Mouse (Mus musculus) heart, embryonic 14.5 days (tissue): ENCODE results near the gene Cpne5. TPM values are rescaled to one million over a fixed set of nuclear protein-coding genes. Genes with fewer than 3 reads are reported as not detected.

Source experiments
- ATAC-seq: fragments of 200-750 bp; cut with Nextera tagmentation; 2 replicates; pipeline ENCODE4 v1.8.0; 2017; ENCODE audit warnings: low read depth, moderate TSS enrichment; ENCODE audit not compliant: insufficient number of reproducible peaks, insufficient read depth, low FRiP score
- H3K27ac ChIP-seq, 2 experiments: fragments of 200-500 bp in 1 of 2; fragments of 300-500 bp in 1 of 2; sonication (generic) in 1 of 2; replicated peaks in 1 of 2; 2 replicates each; pipeline ENCODE4 v1.5.1; 2012 to 2014; ENCODE audit warnings: low read depth in 2 of 2, low read length in 2 of 2, control low read depth in 1 of 2, mild to moderate bottlenecking in 1 of 2, mixed read lengths in 1 of 2; ENCODE audit not compliant: control insufficient read depth in 1 of 2, insufficient read depth in 1 of 2
- H3K27me3 ChIP-seq: fragments of 300-500 bp; sonication (generic); 2 replicates; pipeline ENCODE4 v1.6.1; 2014; ENCODE audit warnings: mild to moderate bottlenecking, low read length, control low read depth; ENCODE audit not compliant: control insufficient read depth, insufficient read depth
- H3K36me3 ChIP-seq: fragments of 300-500 bp; sonication (generic); 2 replicates; pipeline ENCODE4 v1.6.1; 2014; ENCODE audit warnings: mild to moderate bottlenecking, control low read depth, low read length, mixed read lengths; ENCODE audit not compliant: control insufficient read depth, insufficient read depth
- H3K4me1 ChIP-seq, 2 experiments: fragments of 200-500 bp in 1 of 2; fragments of 300-500 bp in 1 of 2; sonication (generic) in 1 of 2; 2 replicates each; pipeline ENCODE4 v1.6.1; 2012 to 2014; ENCODE audit warnings: low read length in 2 of 2, control low read depth in 1 of 2, mixed read lengths in 1 of 2; ENCODE audit not compliant: control insufficient read depth in 2 of 2, insufficient read depth in 2 of 2
- H3K4me2 ChIP-seq: fragments of 300-500 bp; sonication (generic); 2 replicates; pipeline ENCODE4 v1.6.1; 2014; ENCODE audit warnings: mild to moderate bottlenecking, low read length
- H3K4me3 ChIP-seq, 2 experiments: fragments of 200-500 bp in 1 of 2; fragments of 300-500 bp in 1 of 2; sonication (generic) in 1 of 2; 2 replicates each; pipeline ENCODE4 v1.5.1; 2012 to 2014; ENCODE audit warnings: low read length in 2 of 2, mild to moderate bottlenecking in 2 of 2, control low read depth in 1 of 2, low read depth in 1 of 2, moderate library complexity in 1 of 2; ENCODE audit not compliant: control insufficient read depth in 1 of 2, insufficient read depth in 1 of 2
- H3K9ac ChIP-seq: fragments of 300-500 bp; sonication (generic); 2 replicates; pipeline ENCODE4 v1.6.1; 2014; ENCODE audit warnings: mild to moderate bottlenecking, low read length
- H3K9me3 ChIP-seq: fragments of 300-500 bp; sonication (generic); 2 replicates; pipeline ENCODE4 v1.6.1; 2016; ENCODE audit warnings: low read length, control low read depth; ENCODE audit not compliant: control insufficient read depth
- WGBS: fragments of 180-500 bp; shearing (Covaris S2); extraction: QIAGEN DNeasy Blood & Tissue Kit; methylation state at CpG from one replicate; pipeline ENCODE4 v1.1.7; 2014; 5-methylcytosine and 5-hydroxymethylcytosine counted together
- polyA plus RNA-seq: library from polyadenylated mRNA; unstranded; fragments of >200 nt; fragmentation: Nextera tagmentation; extraction: Ambion mirVana; gene quantifications from 2 replicates; pipeline ENCODE4 v1.2.1, GENCODE M21; 2014

The Cpne5 gene
- polyA plus RNA-seq, 1 experiment from 2014 or later: 28.8 TPM

DNA sequence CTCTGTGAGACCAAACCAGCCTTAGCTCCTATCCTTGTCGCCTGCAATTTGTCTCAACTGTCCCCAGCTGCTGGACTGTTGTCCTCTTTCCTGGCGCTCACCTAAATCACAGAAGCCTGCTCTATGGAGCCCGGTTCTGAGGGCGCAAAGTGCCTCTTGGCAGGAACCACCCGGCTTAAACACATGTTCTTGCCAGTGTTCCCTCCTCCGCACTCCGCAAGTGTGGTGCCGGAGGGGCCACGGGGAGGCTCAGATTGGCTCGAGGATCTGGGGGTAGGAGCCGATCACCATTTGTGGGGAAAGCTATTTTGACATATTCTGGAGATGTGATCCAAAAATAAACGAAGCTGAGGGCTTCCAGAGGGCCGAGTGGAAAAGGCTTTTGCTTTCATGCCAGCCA lies 9.9 kb upstream of the Cpne5 start:
- peaks cover 18% of the 10 kb centered on the region for H3K36me3 ChIP-seq
- H3K9me3 ChIP-seq: no peaks in the 10 kb centered on the region
- peak overlapping the region; percentile 60 to 81 for H3K27ac ChIP-seq
- peak overlapping the region; percentile 45; the same call in 1 of the 2 replicates for H3K9ac ChIP-seq
- H3K4me1 ChIP-seq: peaks cover 51 to 61% of the 10 kb centered on the region in 2 experiments
- 0 out of 2 replicates have a peak, but pooled peaks cover 4% of the 10 kb centered on the region for H3K27me3 ChIP-seq
- 45% methylated on average over 13 of the region's 13 CpGs for WGBS
- H3K4me2 ChIP-seq: no peak overlapping the region
- no peak for ATAC-seq
- no peak overlapping the region for H3K4me3 ChIP-seq

DNA sequence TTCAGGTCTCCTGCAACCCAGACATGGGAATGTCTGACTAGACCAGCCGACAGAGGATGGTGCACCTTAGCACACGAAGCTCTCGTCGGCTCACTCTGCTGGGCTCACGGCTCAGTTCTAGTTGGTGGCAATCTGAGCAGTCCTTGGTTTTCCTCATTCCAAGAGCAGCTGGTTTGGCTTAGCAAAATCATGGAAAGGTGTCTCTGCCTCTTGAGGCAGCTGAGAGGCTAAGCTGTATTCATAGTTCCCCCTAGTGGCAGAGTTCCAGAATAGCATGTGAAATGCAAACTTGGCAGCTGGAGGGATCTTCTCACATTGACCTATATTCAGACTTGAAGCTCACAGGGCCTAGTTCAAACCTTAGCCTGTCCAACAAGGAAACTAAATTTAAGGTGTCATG lies 8.6 kb upstream of the Cpne5 start:
- no peak overlapping the region for H3K4me3 ChIP-seq
- peaks cover 43 to 49% of the 10 kb centered on the region in 2 experiments for H3K4me1 ChIP-seq
- 0 out of 2 replicates have a peak, but pooled peaks cover 4% of the 10 kb centered on the region for H3K27me3 ChIP-seq
- peaks cover 15% of the 10 kb centered on the region for H3K36me3 ChIP-seq
- H3K27ac ChIP-seq: no peak overlapping the region
- H3K9me3 ChIP-seq: no peaks in the 10 kb centered on the region
- H3K4me2 ChIP-seq: no peak overlapping the region
- 23% methylated on average over 5 of the region's 5 CpGs for WGBS
- ATAC-seq: no peak
- no peak overlapping the region for H3K9ac ChIP-seq

DNA sequence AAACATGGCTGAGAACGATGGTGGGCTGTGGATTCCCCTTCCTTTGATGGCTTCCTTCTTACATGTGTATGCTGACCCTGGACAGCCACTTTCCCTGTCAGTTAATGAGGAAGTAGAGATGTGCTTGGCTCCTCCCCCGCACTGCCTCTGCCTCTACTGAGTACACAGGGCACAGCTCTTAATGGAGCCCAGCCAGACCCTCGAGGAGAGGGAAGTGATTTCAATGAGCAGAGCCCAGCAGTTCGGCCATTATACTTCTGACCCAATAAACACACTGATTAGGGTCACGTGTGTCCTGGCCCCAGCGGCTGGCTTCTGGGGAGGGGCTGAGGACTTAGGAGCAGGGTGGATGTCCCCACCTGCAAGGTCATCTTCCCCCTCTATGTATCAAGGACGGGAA lies 7.8 kb upstream of the Cpne5 start:
- Histone ChIP-seq H3K27me3 (0 out of 2 replicates have a peak, but pooled peaks cover 4% of the 10 kb centered on the region), H3K9me3 (no peaks in the 10 kb centered on the region), H3K4me1 (peaks cover 37 to 40% of the 10 kb centered on the region in 2 experiments), H3K36me3 (peaks cover 10% of the 10 kb centered on the region), H3K9ac (no peak overlapping the region), H3K4me2 (no peak overlapping the region), H3K27ac (no peak overlapping the region), H3K4me3 (no peak overlapping the region)
- 59% methylated on average over 7 of the region's 7 CpGs for WGBS
- ATAC-seq: no peak

DNA sequence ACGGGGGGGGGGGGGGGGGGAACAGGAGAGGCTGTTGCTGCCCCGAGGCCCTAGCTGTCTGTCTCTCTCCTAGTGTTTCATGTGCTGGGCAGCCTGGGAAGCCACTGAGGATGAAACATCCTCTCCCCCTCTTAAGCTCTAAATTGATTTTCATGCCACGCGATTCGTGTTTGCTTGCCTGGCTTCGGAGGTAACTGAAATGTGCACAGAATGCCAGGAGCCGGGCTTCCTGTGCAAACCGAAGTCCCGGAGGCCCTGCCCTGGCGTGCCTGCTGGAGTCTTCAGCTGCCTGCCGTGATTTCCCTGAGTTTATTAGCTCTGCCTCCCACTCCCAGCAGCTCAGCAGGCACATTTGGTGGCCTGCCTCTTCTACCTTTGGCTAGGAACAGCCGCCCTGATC lies 6.9 kb upstream of the Cpne5 start:
- no peak overlapping the region for H3K9ac ChIP-seq
- WGBS: 41% methylated on average over 11 of the region's 12 CpGs
- peaks cover 31 to 32% of the 10 kb centered on the region in 2 experiments for H3K4me1 ChIP-seq

DNA sequence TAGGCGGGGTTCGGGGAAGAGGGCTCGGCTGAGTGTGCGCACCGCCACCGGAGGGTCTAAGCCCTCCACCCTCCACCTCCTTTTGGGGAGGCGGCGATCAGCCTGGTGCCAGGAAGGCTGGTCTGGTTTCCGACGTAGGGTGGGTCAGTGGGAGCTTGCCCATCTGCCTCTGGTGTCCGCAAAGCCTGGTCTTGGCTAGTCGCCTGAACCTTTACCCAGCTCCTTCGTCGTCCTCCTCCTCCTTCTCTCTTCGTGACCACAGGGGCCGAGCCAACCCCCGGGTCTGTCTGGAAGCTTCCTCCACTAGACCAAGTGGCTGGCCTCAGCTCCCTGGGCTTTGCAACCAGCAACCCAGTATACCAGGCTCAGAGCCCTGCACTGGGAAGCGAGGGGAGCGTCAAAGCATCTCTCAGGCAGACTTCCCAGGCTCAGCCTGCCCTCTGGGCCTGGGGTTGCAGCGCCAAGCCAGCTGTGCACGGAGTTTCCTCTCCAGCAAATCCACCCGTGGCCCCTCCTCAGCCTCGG lies 516 bp upstream of the Cpne5 start:
- ATAC-seq: no peak
- Histone ChIP-seq H3K9me3 (no peaks in the 10 kb centered on the region), H3K27me3 (peaks cover 40% of the 10 kb centered on the region), H3K9ac (peak overlapping the region; percentile 74), H3K27ac (no peak overlapping the region), H3K4me2 (peak overlapping the region; percentile 100), H3K4me1 (peaks cover 5 to 13% of the 10 kb centered on the region in 2 experiments; a peak in 3 of 4 replicates), H3K36me3 (no peaks in the 10 kb centered on the region), H3K4me3 (peak overlapping the region; percentile 46 to 63)
- WGBS: 6% methylated on average over 21 of the region's 23 CpGs

More for the DNA sequence above, 6.9 kb upstream of the Cpne5 start:
- ATAC-seq: no peak
- peaks cover 3% of the 10 kb centered on the region for H3K36me3 ChIP-seq
- H3K27me3 ChIP-seq: 0 out of 2 replicates have a peak, but pooled peaks cover 4% of the 10 kb centered on the region
- H3K27ac ChIP-seq: no peak overlapping the region
- H3K4me3 ChIP-seq: no peak overlapping the region
- H3K4me2 ChIP-seq: no peak overlapping the region
- no peaks in the 10 kb centered on the region for H3K9me3 ChIP-seq

DNA sequence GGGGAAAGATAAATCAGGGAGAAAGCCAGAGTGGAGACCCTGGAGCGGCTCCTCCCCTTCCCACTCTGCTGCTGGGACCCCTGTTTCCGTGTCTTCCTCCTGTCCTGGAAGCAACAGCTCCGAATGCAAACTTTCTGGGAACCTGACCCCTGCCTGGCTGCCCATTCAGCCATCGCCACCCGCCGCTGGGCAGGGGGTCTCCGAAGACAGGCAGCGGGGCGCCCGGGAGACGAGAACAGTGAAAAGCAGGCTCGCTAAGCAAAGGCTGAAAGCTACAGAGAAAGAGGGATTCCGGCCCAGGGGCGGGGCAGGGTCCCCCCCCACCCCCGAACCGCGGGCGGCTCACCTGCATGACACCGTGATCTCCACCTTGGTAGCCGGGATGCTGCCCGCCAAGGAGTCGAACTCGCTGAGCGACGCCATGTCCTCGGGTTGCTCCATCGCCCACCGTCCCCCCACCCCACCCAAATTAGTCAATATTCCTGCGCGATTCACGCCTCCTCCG lies 648 bp downstream of the Cpne5 start:
- H3K27me3 ChIP-seq: peaks cover 38% of the 10 kb centered on the region
- peak overlapping the region in 1 of 2 experiments; percentile 24; a peak in 1 of 4 replicates for H3K27ac ChIP-seq

DNA sequence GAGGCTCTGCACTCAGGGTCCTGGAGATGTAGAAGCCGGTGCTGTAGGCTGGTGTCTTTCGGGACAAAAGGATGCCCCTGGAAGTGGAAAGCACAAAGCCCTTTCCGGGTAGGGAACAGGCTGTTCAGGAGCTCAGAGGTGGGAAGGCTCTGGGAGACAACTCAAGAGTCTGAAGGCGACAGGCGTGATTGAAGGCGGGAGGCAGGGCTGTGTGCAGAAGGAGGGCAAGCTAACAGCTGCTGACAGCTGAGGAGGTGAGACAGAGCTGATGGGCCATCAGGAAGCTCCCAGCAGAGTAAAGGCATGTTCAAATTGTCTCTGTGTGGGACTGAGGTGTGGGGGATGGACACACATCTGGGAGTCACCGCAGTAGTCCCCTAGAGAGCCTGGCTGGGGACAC lies 1.9 kb downstream of the Cpne5 start:
- peak overlapping the region; percentile 100; the same call in 1 of the 2 replicates for H3K4me2 ChIP-seq
- H3K9ac ChIP-seq: no peak overlapping the region
- WGBS: 38% methylated on average over 7 of the region's 7 CpGs
- no peak overlapping the region for H3K27ac ChIP-seq
- H3K27me3 ChIP-seq: peaks cover 38% of the 10 kb centered on the region
- no peak for ATAC-seq
- H3K4me1 ChIP-seq: peaks cover 2 to 13% of the 10 kb centered on the region in 2 experiments; a peak in 3 of 4 replicates
- no peaks in the 10 kb centered on the region for H3K9me3 ChIP-seq
- H3K4me3 ChIP-seq: no peak overlapping the region
- no peaks in the 10 kb centered on the region for H3K36me3 ChIP-seq

More for the DNA sequence above, 648 bp downstream of the Cpne5 start:
- ATAC-seq: no peak
- no peaks in the 10 kb centered on the region for H3K36me3 ChIP-seq
- peak overlapping the region; percentile 46 to 63 for H3K4me3 ChIP-seq
- H3K4me1 ChIP-seq: peaks cover 5 to 13% of the 10 kb centered on the region in 2 experiments; a peak in 3 of 4 replicates
- peak overlapping the region; percentile 100 for H3K4me2 ChIP-seq
- 2% methylated on average over 32 of the region's 32 CpGs for WGBS
- peak overlapping the region; percentile 74 for H3K9ac ChIP-seq
- H3K9me3 ChIP-seq: no peaks in the 10 kb centered on the region
